Mouse (Mus musculus) brain, embryonic 14.5 days (tissue): ENCODE data around the gene Cdan1.

Experiments
- CTCF ChIP-seq: fragments of 200-500 bp; IDR thresholded peaks from 2 replicates; pipeline ENCODE4 v1.5.1; 2012; ENCODE audit warnings: inconsistent platforms, mild to moderate bottlenecking, moderate library complexity, borderline replicate concordance; ENCODE audit not compliant: insufficient read depth, insufficient read length; ENCODE audit errors: extremely low read depth
- POLR2A ChIP-seq: fragments of 200-500 bp; IDR thresholded peaks from 2 replicates; pipeline ENCODE4 v1.6.1; 2012; ENCODE audit warnings: mild to moderate bottlenecking, inconsistent platforms, borderline replicate concordance; ENCODE audit not compliant: poor library complexity, insufficient read depth, insufficient read length, severe bottlenecking; ENCODE audit errors: extremely low read depth

GRCm38 (mm10) chr2:120858131-120858530 is 8.2 kb upstream of the Cdan1 start:
- no peak for TF ChIP-seq CTCF
- TF ChIP-seq POLR2A, result no peak
